Mouse (Mus musculus): ENCODE data around the gene Copg2.

Copg2 gene

DNA sequence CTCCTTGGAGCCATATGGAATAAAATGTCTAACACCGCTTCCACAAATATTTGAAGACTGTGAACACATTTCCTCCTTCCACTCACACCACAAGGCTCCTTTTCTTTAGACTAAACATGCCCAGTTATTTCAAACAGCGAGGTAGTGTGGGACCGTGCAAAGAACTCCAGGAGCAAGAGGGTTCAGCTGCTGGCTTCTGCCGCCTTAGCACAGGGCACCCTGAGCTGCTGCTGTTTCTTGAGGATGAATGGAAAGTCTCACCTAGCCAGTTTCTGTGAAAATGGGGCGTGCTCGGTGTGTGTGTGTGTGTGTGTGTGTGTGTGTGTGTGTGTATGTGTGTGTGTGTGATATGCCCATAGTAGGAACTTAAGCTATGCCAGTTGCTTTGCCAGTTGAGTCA, 162.1 kb downstream of the Copg2 start:
- DNase-seq (ENCODE audit: low read depth), result no peak

DNA sequence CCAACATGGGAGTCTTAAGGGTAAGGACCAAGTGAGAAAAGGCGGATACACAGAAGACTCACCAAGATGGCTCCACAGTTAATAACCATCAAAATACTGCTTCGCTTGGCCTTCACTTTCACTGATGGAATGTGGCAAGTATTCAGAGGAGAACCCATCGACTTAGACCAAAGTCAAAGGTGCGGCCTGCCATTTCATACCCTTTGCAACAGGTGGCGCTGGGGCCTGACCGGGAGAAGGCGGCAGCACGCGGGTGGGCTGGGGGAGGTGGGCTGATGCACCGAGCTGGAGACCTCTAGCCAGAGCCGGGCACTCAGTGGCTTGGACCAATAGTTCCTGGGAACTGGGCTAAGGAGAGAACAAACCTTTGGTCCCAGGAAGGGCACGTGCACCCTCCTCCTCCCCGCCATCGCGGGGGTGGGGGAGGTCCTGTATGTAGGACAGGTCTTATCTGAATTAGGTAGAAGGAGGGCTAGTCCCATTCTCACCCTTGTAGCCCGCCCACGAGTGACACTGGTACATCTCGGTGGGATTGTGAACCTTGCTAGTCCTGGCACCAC, 163.9 kb downstream of the Copg2 start:
- no peak for DNase-seq (ENCODE audit: low read depth)

DNA sequence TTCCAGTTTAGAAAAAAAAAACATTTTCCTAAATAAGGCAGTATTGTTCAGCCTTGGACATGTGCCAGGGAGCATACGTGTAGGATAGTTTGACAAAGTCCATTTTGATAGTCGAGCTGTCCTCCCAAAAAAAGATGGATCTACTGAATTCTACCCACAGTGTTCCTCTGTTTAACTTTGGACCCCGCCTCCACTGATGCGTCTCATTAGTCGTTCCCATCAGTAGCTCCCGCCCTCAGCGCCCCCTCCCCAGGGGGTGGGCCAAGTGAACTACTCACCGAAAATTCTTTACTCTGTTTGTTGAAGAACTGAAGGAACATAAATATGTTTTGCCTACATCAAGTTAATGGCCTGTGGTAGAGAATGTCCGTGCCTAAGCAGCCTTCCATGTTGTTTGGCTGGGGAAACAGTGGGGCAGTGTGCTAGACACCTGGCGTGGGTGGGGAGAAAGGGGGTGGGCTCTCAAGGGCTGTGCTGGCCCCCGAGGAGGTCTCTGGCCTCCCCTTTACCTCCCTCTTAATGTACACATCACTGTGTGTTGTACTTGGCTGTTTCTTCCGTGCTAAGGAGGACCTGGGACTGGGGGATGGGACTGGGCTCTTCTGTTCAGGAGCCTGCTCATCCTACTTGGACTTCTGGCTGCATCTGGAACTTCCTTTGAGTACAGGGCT, 166.2 kb downstream of the Copg2 start:
- no peak for DNase-seq (ENCODE audit: low read depth)

DNA sequence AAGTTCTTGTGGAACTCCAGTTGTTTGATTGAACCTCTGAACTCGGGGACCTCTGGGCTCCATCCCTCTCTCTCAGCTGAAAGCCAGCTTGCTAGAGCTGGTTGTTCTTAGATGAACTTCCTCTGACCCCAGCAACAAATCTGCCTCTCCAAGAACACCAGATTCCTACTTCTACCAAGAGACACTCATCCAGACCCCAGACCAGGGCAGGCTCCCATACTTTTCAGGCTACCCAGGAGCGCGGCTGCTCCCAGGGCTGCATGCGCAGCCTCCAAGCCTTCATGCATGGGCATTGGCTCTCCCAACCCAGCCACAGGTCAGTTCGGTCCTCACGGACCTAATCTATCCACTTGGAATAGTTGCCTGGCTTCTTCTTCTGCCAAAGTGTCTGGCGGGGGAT, 173.3 kb downstream of the Copg2 start, which contains the start of gene Mest:
Mest (plus strand) TSS at position 217 of the 400 bp plus-strand sequence.
- DNase-seq (ENCODE audit: low read depth), result no peak

DNA sequence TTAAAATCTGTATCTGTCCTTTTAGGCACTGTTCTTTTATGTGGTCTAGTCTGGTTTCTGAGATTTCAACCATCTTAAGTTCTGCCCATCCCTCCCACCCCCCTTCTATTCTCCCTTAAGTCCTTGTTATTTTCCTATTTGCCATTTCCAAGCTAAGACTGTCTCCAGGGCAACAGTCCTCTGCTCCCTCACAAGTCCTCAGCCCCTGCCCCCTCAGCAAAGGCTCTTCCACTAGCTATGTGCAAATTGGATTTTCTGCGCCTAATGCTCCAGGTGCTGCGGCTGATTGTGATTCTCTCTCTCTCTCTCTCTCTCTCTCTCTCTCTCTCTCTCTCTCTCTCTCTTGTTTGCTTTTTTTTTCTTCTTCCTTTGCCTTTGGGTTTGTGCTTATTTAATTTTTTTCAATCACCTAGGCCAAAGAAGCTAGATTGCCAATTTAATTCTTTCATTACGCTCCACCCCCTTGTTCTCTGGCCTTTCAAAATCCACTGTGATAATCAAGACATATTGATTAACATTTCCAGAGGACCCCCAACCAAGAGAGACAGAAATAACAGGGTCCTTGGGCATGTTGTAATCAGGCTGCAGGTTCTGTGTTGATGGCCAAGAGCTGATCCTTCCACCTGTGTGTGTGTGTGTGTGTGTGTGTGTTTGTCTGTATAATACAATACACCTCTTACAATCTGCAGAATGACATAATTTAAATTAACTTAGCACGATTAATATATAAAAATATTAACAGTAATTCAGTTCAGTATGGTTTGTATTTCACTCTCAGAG, 174.0 kb downstream of the Copg2 start:
- DNase-seq (ENCODE audit: low read depth), result no peak

DNA sequence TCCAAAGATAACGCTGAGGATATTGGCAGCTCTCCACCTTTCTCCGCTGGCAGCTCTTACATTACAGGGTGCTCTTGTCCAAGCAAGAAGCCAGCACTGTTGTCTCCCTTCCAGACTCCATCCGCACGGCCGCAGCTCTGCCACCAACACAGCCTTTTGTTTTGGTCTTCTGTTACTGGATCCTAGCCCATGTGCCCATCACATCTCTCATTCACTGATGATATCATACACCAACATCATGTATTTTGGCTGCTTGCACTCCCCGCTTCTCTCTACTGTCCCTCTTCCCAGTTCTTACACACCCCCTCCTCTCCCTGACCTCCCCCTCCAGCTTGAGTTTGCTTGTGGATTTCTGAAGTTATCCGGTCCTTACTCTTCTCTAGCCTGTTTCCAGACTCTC, 179.8 kb downstream of the Copg2 start:
- DNase-seq (ENCODE audit: low read depth), result no peak

- no peak for DNase-seq (ENCODE audit: low read depth)
Measured at GRCm38 (mm10) chr6:30714891-30715471, 181.6 kb downstream of the Copg2 start.

DNA sequence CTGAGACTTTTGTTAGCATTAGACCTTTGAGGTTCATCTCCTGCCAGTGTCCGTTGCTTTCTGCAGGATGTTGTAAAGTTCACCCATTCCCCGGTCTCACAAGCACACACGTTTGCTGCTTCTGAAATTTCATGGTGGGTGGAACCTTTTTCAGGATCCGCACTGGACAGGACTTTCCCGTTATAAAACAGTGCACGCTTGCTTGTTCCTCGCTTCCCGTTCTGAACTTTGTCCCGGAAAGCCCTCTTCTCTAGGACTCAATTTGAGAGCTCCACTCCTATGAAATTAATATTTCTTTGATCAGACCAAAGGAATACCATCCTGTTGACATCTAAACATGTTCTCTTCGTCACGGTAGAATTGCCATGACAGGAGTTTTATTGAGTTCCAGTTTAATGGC, 182.7 kb downstream of the Copg2 start:
- no peak for DNase-seq (ENCODE audit: low read depth)

DNA sequence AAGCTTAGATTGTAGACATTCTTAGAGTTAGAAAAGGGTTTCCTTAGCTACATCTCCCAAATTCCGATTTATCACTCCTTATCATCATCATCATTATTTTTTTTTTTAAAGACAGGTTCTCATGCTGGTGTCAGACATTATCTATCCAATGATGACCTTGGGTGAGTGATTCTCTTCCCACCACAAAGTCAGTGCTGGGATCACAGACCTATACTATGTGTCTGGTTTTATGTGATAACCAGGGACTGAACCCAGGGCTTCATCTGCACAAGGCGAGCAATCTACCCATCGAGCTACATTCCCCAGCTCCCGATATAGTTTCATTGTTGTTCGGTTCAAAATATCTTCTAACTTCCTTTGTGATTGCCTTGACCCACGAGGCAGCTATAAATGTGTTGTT, 183.1 kb downstream of the Copg2 start:
- DNase-seq (ENCODE audit: low read depth), result no peak

DNA sequence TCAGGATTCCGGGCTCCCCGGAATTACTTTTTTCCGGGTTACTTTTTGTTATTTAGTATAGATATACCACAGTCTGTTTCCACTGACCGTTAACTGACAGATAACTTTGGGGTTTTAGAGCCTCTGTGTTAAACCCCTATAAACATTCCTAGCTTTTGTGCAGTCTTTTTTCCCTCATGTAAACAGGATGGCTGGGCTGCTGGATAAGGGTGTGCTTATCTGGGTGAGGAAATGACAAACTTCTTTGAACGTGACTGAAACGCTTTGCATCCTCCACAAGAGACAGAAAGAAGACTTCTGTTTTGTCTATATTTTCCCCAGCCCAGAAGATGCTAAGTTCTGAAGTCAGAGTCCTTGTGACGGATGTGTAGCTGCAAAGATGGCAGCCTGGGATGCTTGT, 184.1 kb downstream of the Copg2 start:
- DNase-seq (ENCODE audit: low read depth), result peak; percentile 60

GRCm38 (mm10) chr6:30711365-30711763, 185.2 kb downstream of the Copg2 start:
- DNase-seq (ENCODE audit: low read depth), result no peak

- DNase-seq (ENCODE audit: low read depth), result no peak
Measured at GRCm38 (mm10) chr6:30710371-30711364, 185.9 kb downstream of the Copg2 start.

DNA sequence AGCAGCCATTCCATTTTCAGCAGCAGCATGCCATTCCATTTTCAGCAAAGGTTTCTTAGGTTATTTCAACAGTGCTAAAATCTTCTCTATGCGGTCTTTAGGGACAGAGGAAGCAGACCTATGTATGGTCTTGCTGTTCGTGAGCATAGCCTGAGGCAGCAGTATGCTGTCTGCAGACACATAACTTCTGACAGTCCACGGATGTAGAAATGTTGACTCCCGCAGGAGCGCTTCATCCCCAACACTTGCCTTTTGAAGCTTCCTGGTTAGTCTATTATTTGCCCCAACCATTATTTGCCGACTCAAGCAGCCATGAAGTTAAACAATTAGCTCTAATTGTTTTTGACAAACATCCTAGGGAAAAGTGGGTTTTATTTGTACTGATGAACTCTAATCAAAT, 187.5 kb downstream of the Copg2 start:
- no peak for DNase-seq (ENCODE audit: low read depth)

DNA sequence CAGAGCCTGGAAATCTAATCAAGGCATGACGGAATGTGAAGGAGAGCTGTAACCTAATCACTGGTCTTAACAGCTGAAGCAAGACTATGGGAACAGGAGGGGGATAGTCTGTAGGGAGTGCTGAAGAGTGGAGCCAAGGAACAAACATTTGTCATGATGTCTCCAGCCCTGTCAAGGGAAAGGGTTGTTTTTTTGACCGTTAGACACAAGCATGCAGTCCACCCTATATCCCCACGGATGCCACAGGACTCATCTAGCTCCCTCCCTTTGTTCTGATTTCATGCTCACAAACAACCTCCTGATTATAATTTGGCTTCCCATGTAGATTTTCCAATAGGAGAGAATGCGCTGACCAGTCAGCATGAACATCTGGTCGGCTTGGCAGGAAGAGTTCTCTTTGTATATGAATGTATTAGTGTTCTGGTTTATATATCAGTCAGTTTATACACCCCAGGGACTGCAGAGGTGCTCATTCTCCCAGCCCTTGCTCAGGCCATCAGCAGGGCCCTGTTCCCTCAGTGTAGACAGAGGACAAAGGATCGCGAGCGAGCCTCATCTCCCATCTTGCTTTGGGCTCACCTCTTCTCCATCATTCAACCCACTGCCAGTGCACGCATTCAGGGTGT, 192.5 kb downstream of the Copg2 start:
- DNase-seq (ENCODE audit: low read depth), result no peak

GRCm38 (mm10) chr6:30703476-30703875, 193.1 kb downstream of the Copg2 start:
- no peak for DNase-seq (ENCODE audit: low read depth)

DNA sequence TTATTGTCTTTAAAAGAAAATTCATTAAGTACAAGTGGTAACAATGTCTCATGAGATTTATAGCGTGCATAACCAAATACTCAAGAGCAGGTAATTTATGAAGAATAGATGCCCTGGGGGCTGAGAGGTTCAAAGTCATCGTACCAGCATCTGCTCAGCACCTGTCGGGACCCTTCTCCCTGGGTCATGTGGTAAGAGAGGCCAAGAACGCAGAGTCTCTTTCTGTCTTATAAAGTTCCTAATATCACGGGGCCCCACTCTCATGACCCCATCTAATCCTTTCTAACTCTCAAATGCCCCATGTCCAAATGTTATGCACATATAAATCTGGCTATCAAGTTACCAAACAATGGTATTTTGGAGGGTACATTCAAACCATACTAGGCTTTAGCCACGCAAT, 193.7 kb downstream of the Copg2 start:
- DNase-seq (ENCODE audit: low read depth), result no peak

GRCm38 (mm10) chr6:30700182-30700581, 196.4 kb downstream of the Copg2 start:
- DNase-seq (ENCODE audit: low read depth), result peak; percentile 32

GRCm38 (mm10) chr6:30698036-30698435, 198.6 kb downstream of the Copg2 start:
- DNase-seq (ENCODE audit: low read depth), result no peak
